Mouse (Mus musculus): Measurements from ENCODE around the gene Plac1. TPM values are rescaled to one million over a fixed set of nuclear protein-coding genes. Genes with fewer than 3 reads are reported as not detected.

The Plac1 gene
- not detected for total RNA-seq (2023)

GRCm38 (mm10) chrX:53240011-53240410 is at the start of gene Plac1:
Gene Plac1, minus strand, starts transcription at chrX:53240111.

GRCm38 (mm10) chrX:53273124-53273523 is 33.2 kb upstream of the Plac1 start, which contains the start of gene Fam122c:
Gene Fam122c, plus strand, starts transcription at chrX:53273424.

GRCm38 (mm10) chrX:53269289-53270062 is 29.6 kb upstream of the Plac1 start, which contains the start of gene Fam122b:
Gene Fam122b, minus strand, starts transcription at chrX:53269805.

Other genes starting within 250 kb of the Plac1 start
- 6.6 TPM for gene Fam122b, start 29.7 kb upstream of the Plac1 start, total RNA-seq (2023)
- not detected for gene Fam122c, start 33.3 kb upstream of the Plac1 start, total RNA-seq (2023)
- gene Mospd1, start 130.4 kb upstream of the Plac1 start, total RNA-seq (2023), result 11.2 TPM
- not detected for gene Etd, start 194.8 kb upstream of the Plac1 start, total RNA-seq (2023)

Measured in CD4-positive naive resting alpha-beta T cell, adult 57 days (primary cell).